Mouse (Mus musculus): ENCODE results near the gene Slc5a6. TPM values are rescaled to one million over a fixed set of nuclear protein-coding genes. Genes with fewer than 3 reads are reported as not detected.
A peak's percentile ranks its signal among the peaks of the same experiment; 100 is the strongest.

Slc5a6 gene
- polyA plus RNA-seq, 1 experiment: 16.3 TPM

GRCm38 (mm10) chr5:31086606-31087005 is 37.9 kb upstream of the Slc5a6 start:
- no peak for DNase-seq
- Histone ChIP-seq H3K4me3 (replicated peaks; ENCODE audit: extremely low read depth, low read depth, low read length) (no peak overlapping the region), H3K4me1 (ENCODE audit: control insufficient read depth, insufficient read depth, low read length) (no peaks in the 10 kb centered on the region)
- TF ChIP-seq POLR2A (IDR thresholded peaks at IDR 0.05; ENCODE audit: borderline replicate concordance, extremely low read depth, low read depth, low read length): no peak
- TF ChIP-seq CTCF (IDR thresholded peaks at IDR 0.05; ENCODE audit: insufficient read depth, low read length): no peak
- WGBS: 28% methylated on average over 7 of the region's 7 CpGs

- WGBS: 37% methylated on average over 8 of the region's 8 CpGs
- TF ChIP-seq POLR2A (IDR thresholded peaks at IDR 0.05; ENCODE audit: borderline replicate concordance, extremely low read depth, low read depth, low read length) (no peak), CTCF (IDR thresholded peaks at IDR 0.05; ENCODE audit: insufficient read depth, low read length) (no peak)
- DNase-seq: no peak
- H3K4me3 ChIP-seq (replicated peaks; ENCODE audit: extremely low read depth, low read depth, low read length): no peak overlapping the region
- no peaks in the 10 kb centered on the region for H3K4me1 ChIP-seq (ENCODE audit: control insufficient read depth, insufficient read depth, low read length)
Measured at GRCm38 (mm10) chr5:31083949-31084348, 35.2 kb upstream of the Slc5a6 start.

- WGBS: 23% methylated on average over 12 of the region's 12 CpGs
- Histone ChIP-seq H3K4me3 (replicated peaks; ENCODE audit: extremely low read depth, low read depth, low read length) (no peak overlapping the region), H3K4me1 (ENCODE audit: control insufficient read depth, insufficient read depth, low read length) (no peaks in the 10 kb centered on the region)
- DNase-seq: peak; percentile 15
- no peak for TF ChIP-seq POLR2A (IDR thresholded peaks at IDR 0.05; ENCODE audit: borderline replicate concordance, extremely low read depth, low read depth, low read length)
- TF ChIP-seq CTCF (IDR thresholded peaks at IDR 0.05; ENCODE audit: insufficient read depth, low read length): no peak
Measured at GRCm38 (mm10) chr5:31082935-31083625, 34.4 kb upstream of the Slc5a6 start.

- Histone ChIP-seq H3K4me1 (ENCODE audit: control insufficient read depth, insufficient read depth, low read length) (no peaks in the 10 kb centered on the region), H3K4me3 (replicated peaks; ENCODE audit: extremely low read depth, low read depth, low read length) (no peak overlapping the region)
- TF ChIP-seq POLR2A (IDR thresholded peaks at IDR 0.05; ENCODE audit: borderline replicate concordance, extremely low read depth, low read depth, low read length) (no peak), CTCF (IDR thresholded peaks at IDR 0.05; ENCODE audit: insufficient read depth, low read length) (peak; percentile 62)
- WGBS: 18% methylated on average over 5 of the region's 5 CpGs
- peak; percentile 43 for DNase-seq
Measured at GRCm38 (mm10) chr5:31082355-31082754, 33.6 kb upstream of the Slc5a6 start.

GRCm38 (mm10) chr5:31081386-31081785 is 32.7 kb upstream of the Slc5a6 start:
- TF ChIP-seq CTCF (IDR thresholded peaks at IDR 0.05; ENCODE audit: insufficient read depth, low read length): peak; percentile 86
- no peak for TF ChIP-seq POLR2A (IDR thresholded peaks at IDR 0.05; ENCODE audit: borderline replicate concordance, extremely low read depth, low read depth, low read length)

GRCm38 (mm10) chr5:31080795-31081164 is 32.1 kb upstream of the Slc5a6 start:
- WGBS: 44% methylated on average over 3 of the region's 3 CpGs
- TF ChIP-seq POLR2A (IDR thresholded peaks at IDR 0.05; ENCODE audit: borderline replicate concordance, extremely low read depth, low read depth, low read length) (no peak), CTCF (IDR thresholded peaks at IDR 0.05; ENCODE audit: insufficient read depth, low read length) (no peak)
- Histone ChIP-seq H3K4me3 (replicated peaks; ENCODE audit: extremely low read depth, low read depth, low read length) (no peak overlapping the region), H3K4me1 (ENCODE audit: control insufficient read depth, insufficient read depth, low read length) (no peaks in the 10 kb centered on the region)
- DNase-seq: no peak

More at GRCm38 (mm10) chr5:31081386-31081785, 32.7 kb upstream of the Slc5a6 start:
- no peak overlapping the region for H3K4me3 ChIP-seq (replicated peaks; ENCODE audit: extremely low read depth, low read depth, low read length)
- WGBS: 92% methylated on average over 3 of the region's 3 CpGs
- no peaks in the 10 kb centered on the region for H3K4me1 ChIP-seq (ENCODE audit: control insufficient read depth, insufficient read depth, low read length)
- peak; percentile 22 for DNase-seq

GRCm38 (mm10) chr5:31080059-31080794 is 31.5 kb upstream of the Slc5a6 start:
- DNase-seq: no peak
- no peak overlapping the region for H3K4me3 ChIP-seq (replicated peaks; ENCODE audit: extremely low read depth, low read depth, low read length)
- WGBS: 49% methylated on average over 13 of the region's 13 CpGs
- TF ChIP-seq POLR2A (IDR thresholded peaks at IDR 0.05; ENCODE audit: borderline replicate concordance, extremely low read depth, low read depth, low read length) (no peak), CTCF (IDR thresholded peaks at IDR 0.05; ENCODE audit: insufficient read depth, low read length) (no peak)
- H3K4me1 ChIP-seq (ENCODE audit: control insufficient read depth, insufficient read depth, low read length): no peaks in the 10 kb centered on the region

- Histone ChIP-seq H3K4me3 (replicated peaks; ENCODE audit: extremely low read depth, low read depth, low read length) (no peak overlapping the region), H3K4me1 (ENCODE audit: control insufficient read depth, insufficient read depth, low read length) (no peaks in the 10 kb centered on the region)
- 83% methylated on average over 13 of the region's 13 CpGs for WGBS
- DNase-seq: no peak
- TF ChIP-seq POLR2A (IDR thresholded peaks at IDR 0.05; ENCODE audit: borderline replicate concordance, extremely low read depth, low read depth, low read length): no peak
- TF ChIP-seq CTCF (IDR thresholded peaks at IDR 0.05; ENCODE audit: insufficient read depth, low read length): no peak
Measured at GRCm38 (mm10) chr5:31076346-31076745, 27.6 kb upstream of the Slc5a6 start.

GRCm38 (mm10) chr5:31073176-31073575 is 24.5 kb upstream of the Slc5a6 start:
- WGBS: 86% methylated on average over 12 of the region's 12 CpGs
- TF ChIP-seq CTCF (IDR thresholded peaks at IDR 0.05; ENCODE audit: insufficient read depth, low read length): no peak
- no peak for TF ChIP-seq POLR2A (IDR thresholded peaks at IDR 0.05; ENCODE audit: borderline replicate concordance, extremely low read depth, low read depth, low read length)
- DNase-seq: no peak

GRCm38 (mm10) chr5:31071821-31072220 is 23.1 kb upstream of the Slc5a6 start:
- no peaks in the 10 kb centered on the region for H3K4me1 ChIP-seq (ENCODE audit: control insufficient read depth, insufficient read depth, low read length)
- TF ChIP-seq CTCF (IDR thresholded peaks at IDR 0.05; ENCODE audit: insufficient read depth, low read length) (no peak), POLR2A (IDR thresholded peaks at IDR 0.05; ENCODE audit: borderline replicate concordance, extremely low read depth, low read depth, low read length) (no peak)
- no peak for DNase-seq
- no peak overlapping the region for H3K4me3 ChIP-seq (replicated peaks; ENCODE audit: extremely low read depth, low read depth, low read length)
- WGBS: 94% methylated on average over 11 of the region's 11 CpGs

More at GRCm38 (mm10) chr5:31073176-31073575, 24.5 kb upstream of the Slc5a6 start:
- no peak overlapping the region for H3K4me3 ChIP-seq (replicated peaks; ENCODE audit: extremely low read depth, low read depth, low read length)
- no peaks in the 10 kb centered on the region for H3K4me1 ChIP-seq (ENCODE audit: control insufficient read depth, insufficient read depth, low read length)

Data from lung, adult 2 months (tissue).